Mouse (Mus musculus) limb, embryonic 11.5 days (tissue): Measurements from ENCODE around the gene Trem1. TPM values are rescaled to one million over a fixed set of nuclear protein-coding genes. Genes with fewer than 3 reads are reported as not detected.

Source experiments
- ATAC-seq: fragments of 200-750 bp; cut with Nextera tagmentation; 2 replicates; pipeline ENCODE4 v1.8.0; 2017; ENCODE audit warnings: low read depth; ENCODE audit not compliant: insufficient number of reproducible peaks, low FRiP score, low TSS enrichment
- DNase-seq: peaks from one replicate; pipeline ENCODE4 v3.0.0-alpha.2; 2015; ENCODE audit warnings: low spot score
- H3K27ac ChIP-seq: fragments of 300-500 bp; sonication (generic); replicated peaks from 2 replicates; pipeline ENCODE4 v1.5.1; 2014; ENCODE audit warnings: low read depth, mild to moderate bottlenecking, low read length
- H3K27me3 ChIP-seq: fragments of 300-500 bp; sonication (generic); 2 replicates; pipeline ENCODE4 v1.6.1; 2014; ENCODE audit warnings: mild to moderate bottlenecking, low read length, mixed read lengths; ENCODE audit not compliant: control insufficient read depth, insufficient read depth
- H3K36me3 ChIP-seq: fragments of 300-500 bp; sonication (generic); 2 replicates; pipeline ENCODE4 v1.6.1; 2014; ENCODE audit warnings: mild to moderate bottlenecking, low read length, moderate library complexity, mixed read lengths; ENCODE audit not compliant: control insufficient read depth, insufficient read depth
- H3K4me1 ChIP-seq: fragments of 300-500 bp; sonication (generic); 2 replicates; pipeline ENCODE4 v1.6.1; 2014; ENCODE audit warnings: low read length, mixed read lengths; ENCODE audit not compliant: control insufficient read depth, insufficient read depth
- H3K4me2 ChIP-seq: fragments of 300-500 bp; sonication (generic); 2 replicates; pipeline ENCODE4 v1.6.1; 2014; ENCODE audit warnings: low read depth, mild to moderate bottlenecking, moderate library complexity; ENCODE audit not compliant: severe bottlenecking
- H3K4me3 ChIP-seq: fragments of 300-500 bp; sonication (generic); 2 replicates; pipeline ENCODE4 v1.5.1; 2014; ENCODE audit warnings: low read depth, low read length
- H3K9ac ChIP-seq: fragments of 300-500 bp; sonication (generic); 2 replicates; pipeline ENCODE4 v1.6.1; 2014; ENCODE audit warnings: mild to moderate bottlenecking, low read length
- H3K9me3 ChIP-seq: fragments of 300-500 bp; sonication (generic); 2 replicates; pipeline ENCODE4 v1.6.1; 2016; ENCODE audit warnings: low read length; ENCODE audit not compliant: control insufficient read depth
- WGBS: fragments of 180-500 bp; shearing (Covaris S2); extraction: QIAGEN DNeasy Blood & Tissue Kit; methylation state at CpG from one replicate; pipeline ENCODE4 v1.1.7; 2014; 5-methylcytosine and 5-hydroxymethylcytosine counted together
- polyA plus RNA-seq: library from polyadenylated mRNA; unstranded; fragments of >200 nt; fragmentation: Nextera tagmentation; extraction: Ambion mirVana; gene quantifications from 2 replicates; pipeline ENCODE4 v1.2.1, GENCODE M21; 2014

Gene Trem1
- polyA plus RNA-seq, 1 experiment from 2014 or later, result 0.13 TPM

- no peak for ATAC-seq
Observed at GRCm38 (mm10) chr17:48286765-48287164, 54.2 kb downstream of the Trem1 start.

GRCm38 (mm10) chr17:48287276-48287675 lies 54.7 kb downstream of the Trem1 start:
- DNase-seq (peak; percentile 26), ATAC-seq (no peak)
- no peak overlapping the region for H3K4me3 ChIP-seq

More at GRCm38 (mm10) chr17:48286765-48287164, 54.2 kb downstream of the Trem1 start:
- Histone ChIP-seq H3K4me3 (no peak overlapping the region), H3K27ac (no peak overlapping the region), H3K36me3 (no peaks in the 10 kb centered on the region), H3K9ac (no peak overlapping the region), H3K4me2 (no peak overlapping the region), H3K4me1 (no peaks in the 10 kb centered on the region), H3K27me3 (no peaks in the 10 kb centered on the region), H3K9me3 (no peaks in the 10 kb centered on the region)
- DNase-seq, result no peak
- WGBS, result 54% methylated on average over 1 of the region's 1 CpGs

GRCm38 (mm10) chr17:48293500-48294194 lies 61.1 kb downstream of the Trem1 start:
- Histone ChIP-seq H3K27me3 (no peaks in the 10 kb centered on the region), H3K4me2 (no peak overlapping the region), H3K36me3 (no peaks in the 10 kb centered on the region), H3K4me1 (no peaks in the 10 kb centered on the region), H3K9ac (no peak overlapping the region), H3K27ac (no peak overlapping the region), H3K9me3 (no peaks in the 10 kb centered on the region), H3K4me3 (no peak overlapping the region)
- WGBS, result 85% methylated on average over 5 of the region's 5 CpGs
- ATAC-seq, result no peak
- DNase-seq, result no peak

More at GRCm38 (mm10) chr17:48287276-48287675, 54.7 kb downstream of the Trem1 start:
- 68% methylated on average over 2 of the region's 2 CpGs for WGBS
- Histone ChIP-seq H3K9ac (no peak overlapping the region), H3K4me1 (no peaks in the 10 kb centered on the region), H3K4me2 (no peak overlapping the region), H3K27ac (no peak overlapping the region), H3K9me3 (no peaks in the 10 kb centered on the region), H3K27me3 (no peaks in the 10 kb centered on the region), H3K36me3 (no peaks in the 10 kb centered on the region)

Other genes with a start within 250 kb of the Trem1 start
- gene 1700122O11Rik, start 194.5 kb upstream of the Trem1 start, polyA plus RNA-seq, result not detected in 2 replicates
- gene 1700067P10Rik, start 143.4 kb upstream of the Trem1 start, polyA plus RNA-seq, result not detected in 2 replicates
- not detected in 2 replicates for gene 9830107B12Rik, start 86.5 kb upstream of the Trem1 start, polyA plus RNA-seq
- gene A530064D06Rik, start 65.5 kb upstream of the Trem1 start, polyA plus RNA-seq, result not detected in 2 replicates
- gene Trem3, start 15.0 kb downstream of the Trem1 start, polyA plus RNA-seq, result not detected in 2 replicates
- gene Treml4, start 31.5 kb downstream of the Trem1 start, polyA plus RNA-seq, result 0.16 and 0.31 TPM in 2 replicates
- 0.04 and 0.13 TPM in 2 replicates for gene Treml2, start 66.7 kb downstream of the Trem1 start, polyA plus RNA-seq
- gene B430306N03Rik, start 83.4 kb downstream of the Trem1 start, polyA plus RNA-seq, result 0.09 and 0.18 TPM in 2 replicates
- gene Trem2, start 113.6 kb downstream of the Trem1 start, polyA plus RNA-seq, result 0.82 and 0.88 TPM in 2 replicates
- 2.0 and 2.7 TPM in 2 replicates for gene Treml1, start 127.1 kb downstream of the Trem1 start, polyA plus RNA-seq
- 30.5 and 31.2 TPM in 2 replicates for gene Nfya, start 177.1 kb downstream of the Trem1 start, polyA plus RNA-seq
- 71.6 and 75.0 TPM in 2 replicates for gene Oard1, start 177.2 kb downstream of the Trem1 start, polyA plus RNA-seq
- gene Apobec2, start 200.2 kb downstream of the Trem1 start, polyA plus RNA-seq, result 1.5 and 2.2 TPM in 2 replicates
- 0.50 and 0.63 TPM in 2 replicates for gene Tspo2, start 218.8 kb downstream of the Trem1 start, polyA plus RNA-seq
- 0.13 and 0.33 TPM in 2 replicates for gene Unc5cl, start 222.1 kb downstream of the Trem1 start, polyA plus RNA-seq